Mouse (Mus musculus): Measurements from ENCODE around the gene Phc2. TPM values are rescaled to one million over a fixed set of nuclear protein-coding genes. Genes with fewer than 3 reads are reported as not detected.
A peak's percentile ranks its signal among the peaks of the same experiment; 100 is the strongest.

Gene Phc2
- polyA plus RNA-seq, 1 experiment: 100 TPM

GRCm38 (mm10) chr4:128728431-128728851, 73.9 kb downstream of the Phc2 start:
- H3K4me2 ChIP-seq (ENCODE audit: low read depth): peak overlapping the region; percentile 90
- H3K36me3 ChIP-seq (ENCODE audit: control insufficient read depth, insufficient read depth): no peaks in the 10 kb centered on the region
- peak overlapping the region; percentile 93 for H3ac ChIP-seq (ENCODE audit: control insufficient read depth, insufficient read length)
- TF ChIP-seq MAX (IDR thresholded peaks at IDR 0.05; ENCODE audit: low read depth) (no peak), SRF (IDR thresholded peaks at IDR 0.05; ENCODE audit: control insufficient read depth, insufficient read length, low read depth) (no peak), E2F4 (IDR thresholded peaks at IDR 0.05; ENCODE audit: insufficient read depth) (no peak), MYOD1 (IDR thresholded peaks at IDR 0.05; ENCODE audit: control insufficient read depth in 1 of 3, insufficient read length in 2 of 3, low read depth in 2 of 3) (no peak), TCF3 (IDR thresholded peaks at IDR 0.05; ENCODE audit: insufficient read length, low read depth) (no peak), REST (IDR thresholded peaks at IDR 0.05; ENCODE audit: insufficient read depth, insufficient read length) (no peak), USF1 (IDR thresholded peaks at IDR 0.05; ENCODE audit: low read depth) (no peak), POLR2AphosphoS2 (IDR thresholded peaks at IDR 0.05; ENCODE audit: insufficient read length, low read depth) (no peak), CEBPB (IDR thresholded peaks at IDR 0.05; ENCODE audit: insufficient read depth, poor library complexity, severe bottlenecking) (no peak), POLR2A (IDR thresholded peaks at IDR 0.05; ENCODE audit: insufficient read length, low read depth) (no peak), MYOG (IDR thresholded peaks at IDR 0.05; ENCODE audit: control insufficient read depth in 1 of 3, insufficient read depth in 1 of 3, insufficient read length in 2 of 3, low read depth in 2 of 3) (no peak), TCF12 (IDR thresholded peaks at IDR 0.05; ENCODE audit: insufficient read depth, poor library complexity, severe bottlenecking) (no peak)
- H3K4me3 ChIP-seq: peak overlapping the region; percentile 86
- peaks cover 57% of the 10 kb centered on the region for H3K79me2 ChIP-seq (ENCODE audit: control insufficient read depth, insufficient read depth)
- no peaks in the 10 kb centered on the region for H3K27me3 ChIP-seq (ENCODE audit: control insufficient read depth, insufficient read depth, insufficient read length)

GRCm38 (mm10) chr4:128729033-128729708, 74.7 kb downstream of the Phc2 start:
- TF ChIP-seq MAX (IDR thresholded peaks at IDR 0.05; ENCODE audit: low read depth): no peak
- no peak for TF ChIP-seq TCF3 (IDR thresholded peaks at IDR 0.05; ENCODE audit: insufficient read length, low read depth)
- no peak for TF ChIP-seq CEBPB (IDR thresholded peaks at IDR 0.05; ENCODE audit: insufficient read depth, poor library complexity, severe bottlenecking)
- TF ChIP-seq MYOG (IDR thresholded peaks at IDR 0.05; ENCODE audit: control insufficient read depth in 1 of 3, insufficient read depth in 1 of 3, insufficient read length in 2 of 3, low read depth in 2 of 3): no peak
- TF ChIP-seq USF1 (IDR thresholded peaks at IDR 0.05; ENCODE audit: low read depth): no peak
- TF ChIP-seq SRF (IDR thresholded peaks at IDR 0.05; ENCODE audit: control insufficient read depth, insufficient read length, low read depth): no peak
- TF ChIP-seq E2F4 (IDR thresholded peaks at IDR 0.05; ENCODE audit: insufficient read depth): no peak
- TF ChIP-seq POLR2AphosphoS2 (IDR thresholded peaks at IDR 0.05; ENCODE audit: insufficient read length, low read depth): peak; percentile 67
- TF ChIP-seq TCF12 (IDR thresholded peaks at IDR 0.05; ENCODE audit: insufficient read depth, poor library complexity, severe bottlenecking): no peak
- peak; percentile 27 for TF ChIP-seq POLR2A (IDR thresholded peaks at IDR 0.05; ENCODE audit: insufficient read length, low read depth)
- TF ChIP-seq REST (IDR thresholded peaks at IDR 0.05; ENCODE audit: insufficient read depth, insufficient read length): no peak
- no peak for TF ChIP-seq MYOD1 (IDR thresholded peaks at IDR 0.05; ENCODE audit: control insufficient read depth in 1 of 3, insufficient read length in 2 of 3, low read depth in 2 of 3)
- Histone ChIP-seq H3K27me3 (ENCODE audit: control insufficient read depth, insufficient read depth, insufficient read length) (no peaks in the 10 kb centered on the region), H3K36me3 (ENCODE audit: control insufficient read depth, insufficient read depth) (no peaks in the 10 kb centered on the region), H3K79me2 (ENCODE audit: control insufficient read depth, insufficient read depth) (peaks cover 65% of the 10 kb centered on the region), H3ac (ENCODE audit: control insufficient read depth, insufficient read length) (peak overlapping the region; percentile 93), H3K4me3 (peak overlapping the region; percentile 86), H3K4me2 (ENCODE audit: low read depth) (peak overlapping the region; percentile 90)

GRCm38 (mm10) chr4:128729709-128730037, 75.2 kb downstream of the Phc2 start:
- peaks cover 70% of the 10 kb centered on the region for H3K79me2 ChIP-seq (ENCODE audit: control insufficient read depth, insufficient read depth)
- H3K36me3 ChIP-seq (ENCODE audit: control insufficient read depth, insufficient read depth): no peaks in the 10 kb centered on the region
- H3ac ChIP-seq (ENCODE audit: control insufficient read depth, insufficient read length): peak overlapping the region; percentile 93
- peak overlapping the region; percentile 86 for H3K4me3 ChIP-seq
- H3K4me2 ChIP-seq (ENCODE audit: low read depth): peak overlapping the region; percentile 90
- TF ChIP-seq CEBPB (IDR thresholded peaks at IDR 0.05; ENCODE audit: insufficient read depth, poor library complexity, severe bottlenecking): no peak
- TF ChIP-seq SRF (IDR thresholded peaks at IDR 0.05; ENCODE audit: control insufficient read depth, insufficient read length, low read depth): no peak
- no peak for TF ChIP-seq POLR2A (IDR thresholded peaks at IDR 0.05; ENCODE audit: insufficient read length, low read depth)
- TF ChIP-seq USF1 (IDR thresholded peaks at IDR 0.05; ENCODE audit: low read depth): no peak
- no peak for TF ChIP-seq MYOG (IDR thresholded peaks at IDR 0.05; ENCODE audit: control insufficient read depth in 1 of 3, insufficient read depth in 1 of 3, insufficient read length in 2 of 3, low read depth in 2 of 3)
- TF ChIP-seq E2F4 (IDR thresholded peaks at IDR 0.05; ENCODE audit: insufficient read depth): no peak
- TF ChIP-seq POLR2AphosphoS2 (IDR thresholded peaks at IDR 0.05; ENCODE audit: insufficient read length, low read depth): no peak
- no peak for TF ChIP-seq REST (IDR thresholded peaks at IDR 0.05; ENCODE audit: insufficient read depth, insufficient read length)
- TF ChIP-seq TCF12 (IDR thresholded peaks at IDR 0.05; ENCODE audit: insufficient read depth, poor library complexity, severe bottlenecking): no peak
- no peak for TF ChIP-seq TCF3 (IDR thresholded peaks at IDR 0.05; ENCODE audit: insufficient read length, low read depth)
- TF ChIP-seq MYOD1 (IDR thresholded peaks at IDR 0.05; ENCODE audit: control insufficient read depth in 1 of 3, insufficient read length in 2 of 3, low read depth in 2 of 3): no peak
- TF ChIP-seq MAX (IDR thresholded peaks at IDR 0.05; ENCODE audit: low read depth): no peak
- no peaks in the 10 kb centered on the region for H3K27me3 ChIP-seq (ENCODE audit: control insufficient read depth, insufficient read depth, insufficient read length)

GRCm38 (mm10) chr4:128730271-128730670, 75.8 kb downstream of the Phc2 start:
- TF ChIP-seq POLR2A (IDR thresholded peaks at IDR 0.05; ENCODE audit: insufficient read length, low read depth): no peak
- TF ChIP-seq USF1 (IDR thresholded peaks at IDR 0.05; ENCODE audit: low read depth): no peak
- no peak for TF ChIP-seq TCF3 (IDR thresholded peaks at IDR 0.05; ENCODE audit: insufficient read length, low read depth)
- no peak for TF ChIP-seq REST (IDR thresholded peaks at IDR 0.05; ENCODE audit: insufficient read depth, insufficient read length)
- TF ChIP-seq POLR2AphosphoS2 (IDR thresholded peaks at IDR 0.05; ENCODE audit: insufficient read length, low read depth): no peak
- no peak for TF ChIP-seq E2F4 (IDR thresholded peaks at IDR 0.05; ENCODE audit: insufficient read depth)
- no peak for TF ChIP-seq MYOG (IDR thresholded peaks at IDR 0.05; ENCODE audit: control insufficient read depth in 1 of 3, insufficient read depth in 1 of 3, insufficient read length in 2 of 3, low read depth in 2 of 3)
- no peak for TF ChIP-seq MAX (IDR thresholded peaks at IDR 0.05; ENCODE audit: low read depth)
- TF ChIP-seq CEBPB (IDR thresholded peaks at IDR 0.05; ENCODE audit: insufficient read depth, poor library complexity, severe bottlenecking): no peak
- no peak for TF ChIP-seq MYOD1 (IDR thresholded peaks at IDR 0.05; ENCODE audit: control insufficient read depth in 1 of 3, insufficient read length in 2 of 3, low read depth in 2 of 3)
- TF ChIP-seq TCF12 (IDR thresholded peaks at IDR 0.05; ENCODE audit: insufficient read depth, poor library complexity, severe bottlenecking): no peak
- no peak for TF ChIP-seq SRF (IDR thresholded peaks at IDR 0.05; ENCODE audit: control insufficient read depth, insufficient read length, low read depth)
- Histone ChIP-seq H3K36me3 (ENCODE audit: control insufficient read depth, insufficient read depth) (no peaks in the 10 kb centered on the region), H3K79me2 (ENCODE audit: control insufficient read depth, insufficient read depth) (peaks cover 76% of the 10 kb centered on the region), H3K4me2 (ENCODE audit: low read depth) (peak overlapping the region; percentile 90), H3K27me3 (ENCODE audit: control insufficient read depth, insufficient read depth, insufficient read length) (no peaks in the 10 kb centered on the region), H3ac (ENCODE audit: control insufficient read depth, insufficient read length) (no peak overlapping the region), H3K4me3 (peak overlapping the region; percentile 86)

Data from myocyte (in vitro differentiated cells).